Mouse (Mus musculus) central nervous system, embryonic 14 days (tissue): ENCODE measurements around the gene Pfkl. TPM values are rescaled to one million over a fixed set of nuclear protein-coding genes. Genes with fewer than 3 reads are reported as not detected.

ENCODE experiments used
- polyA plus RNA-seq: library from polyadenylated mRNA; depleted of rRNA; stranded (reverse); fragments of >200 nt; gene quantifications from 2 replicates; pipeline ENCODE4 v1.2.3, GENCODE M21; 2012; rRNA removed

Gene Pfkl
- 127 and 130 TPM in 2 replicates for polyA plus RNA-seq

GRCm38 (mm10) chr10:78009945-78010293, at the start of gene Pfkl:
Pfkl (minus strand) TSS chr10:78010083.

GRCm38 (mm10) chr10:78043406-78043836, 33.5 kb upstream of the Pfkl start, which contains the start of gene Aire:
Aire (minus strand) TSS chr10:78043610.

GRCm38 (mm10) chr10:78041647-78042046, 31.8 kb upstream of the Pfkl start, which contains the start of gene Dnmt3l:
Dnmt3l (plus strand) TSS chr10:78041947.

GRCm38 (mm10) chr10:77978351-77979350, 31.2 kb downstream of the Pfkl start, which contains the start of gene 1810043G02Rik:
1810043G02Rik (plus strand) TSS chr10:77978524.

GRCm38 (mm10) chr10:77970481-77970880, 39.4 kb downstream of the Pfkl start, which contains the start of gene Trpm2:
Trpm2 (minus strand) TSS chr10:77970563.

Other genes with a start within 250 kb of the Pfkl start
- not detected in 2 replicates for gene Gm3238, start 238.8 kb downstream of the Pfkl start, polyA plus RNA-seq
- gene Gm7138, start 233.1 kb downstream of the Pfkl start, polyA plus RNA-seq, result not detected in 2 replicates
- gene Gm3250, start 227.5 kb downstream of the Pfkl start, polyA plus RNA-seq, result not detected in 2 replicates
- gene Gm7137, start 221.9 kb downstream of the Pfkl start, polyA plus RNA-seq, result not detected in 2 replicates
- not detected in 2 replicates for gene Gm9639, start 215.0 kb downstream of the Pfkl start, polyA plus RNA-seq
- not detected in 2 replicates for gene Gm19668, start 210.9 kb downstream of the Pfkl start, polyA plus RNA-seq
- gene Gm9507, start 198.2 kb downstream of the Pfkl start, polyA plus RNA-seq, result not detected in 2 replicates
- not detected in 2 replicates for gene Gm2696, start 195.4 kb downstream of the Pfkl start, polyA plus RNA-seq
- not detected in 2 replicates for gene Krtap10-4, start 183.0 kb downstream of the Pfkl start, polyA plus RNA-seq
- not detected in 2 replicates for gene Krtap10-10, start 174.1 kb downstream of the Pfkl start, polyA plus RNA-seq
- gene Gm36176, start 163.3 kb downstream of the Pfkl start, polyA plus RNA-seq, result not detected in 2 replicates
- gene Gm10318, start 157.2 kb downstream of the Pfkl start, polyA plus RNA-seq, result not detected in 2 replicates
- not detected in 2 replicates for gene Gm3285, start 148.1 kb downstream of the Pfkl start, polyA plus RNA-seq
- 7.8 and 8.8 TPM in 2 replicates for gene Lrrc3, start 107.5 kb downstream of the Pfkl start, polyA plus RNA-seq
- gene Trpm2, start 39.5 kb downstream of the Pfkl start, polyA plus RNA-seq, result 5.5 and 5.7 TPM in 2 replicates
- gene 1810043G02Rik, start 31.6 kb downstream of the Pfkl start, polyA plus RNA-seq, result 56.4 and 61.4 TPM in 2 replicates
- 0.10 TPM in 1 of 2 replicates, not detected in the other for gene Dnmt3l, start 31.9 kb upstream of the Pfkl start, polyA plus RNA-seq
- gene Aire, start 33.5 kb upstream of the Pfkl start, polyA plus RNA-seq, result 0.57 and 0.96 TPM in 2 replicates
- 1.2 and 2.1 TPM in 2 replicates for gene Icosl, start 59.2 kb upstream of the Pfkl start, polyA plus RNA-seq
- gene D10Jhu81e, start 159.7 kb upstream of the Pfkl start, polyA plus RNA-seq, result 69.8 and 72.3 TPM in 2 replicates
- 16.0 and 17.4 TPM in 2 replicates for gene Pwp2, start 175.1 kb upstream of the Pfkl start, polyA plus RNA-seq
- gene Trappc10, start 234.6 kb upstream of the Pfkl start, polyA plus RNA-seq, result 46.6 and 51.6 TPM in 2 replicates